Mouse (Mus musculus) heart, embryonic 13.5 days (tissue): ENCODE measurements around the gene Eif4a1. TPM values are rescaled to one million over a fixed set of nuclear protein-coding genes. Genes with fewer than 3 reads are reported as not detected.

Experiments
- ATAC-seq: fragments of 200-750 bp; cut with Nextera tagmentation; 2 replicates; pipeline ENCODE4 v1.8.0; 2017; ENCODE audit warnings: moderate TSS enrichment; ENCODE audit not compliant: insufficient number of reproducible peaks, low FRiP score, low TSS enrichment; ENCODE audit errors: extremely low read depth
- H3K27ac ChIP-seq: fragments of 300-500 bp; sonication (generic); replicated peaks from 2 replicates; pipeline ENCODE4 v1.5.1; 2015; ENCODE audit warnings: moderate library complexity, mild to moderate bottlenecking, inconsistent platforms
- H3K27me3 ChIP-seq: fragments of 300-500 bp; sonication (generic); replicated peaks from 2 replicates; pipeline ENCODE4 v1.6.1; 2015; ENCODE audit warnings: mild to moderate bottlenecking, inconsistent platforms
- H3K36me3 ChIP-seq: fragments of 300-500 bp; sonication (generic); 2 replicates; pipeline ENCODE4 v1.6.1; 2015; ENCODE audit warnings: mild to moderate bottlenecking, inconsistent platforms
- H3K4me1 ChIP-seq: fragments of 300-500 bp; sonication (generic); 2 replicates; pipeline ENCODE4 v1.6.1; 2015; ENCODE audit warnings: inconsistent platforms
- H3K4me2 ChIP-seq: fragments of 300-500 bp; sonication (generic); 2 replicates; pipeline ENCODE4 v1.6.1; 2015; ENCODE audit warnings: inconsistent platforms, mild to moderate bottlenecking, moderate library complexity
- H3K4me3 ChIP-seq: fragments of 300-500 bp; sonication (generic); 2 replicates; pipeline ENCODE4 v1.5.1; 2015; ENCODE audit warnings: moderate library complexity, mild to moderate bottlenecking, inconsistent platforms
- H3K9ac ChIP-seq: fragments of 300-500 bp; sonication (generic); 2 replicates; pipeline ENCODE4 v1.6.1; 2015; ENCODE audit warnings: inconsistent platforms, mild to moderate bottlenecking, moderate library complexity
- H3K9me3 ChIP-seq: fragments of 300-500 bp; sonication (generic); 2 replicates; pipeline ENCODE4 v1.6.1; 2016; ENCODE audit warnings: inconsistent platforms
- WGBS: fragments of 180-500 bp; shearing (Covaris S2); methylation state at CpG from one replicate; pipeline ENCODE4 v1.1.7; 2015; ENCODE audit warnings: mixed read lengths; 5-methylcytosine and 5-hydroxymethylcytosine counted together
- polyA plus RNA-seq: library from polyadenylated mRNA; unstranded; fragments of >200 nt; fragmentation: Nextera tagmentation; extraction: Ambion mirVana; gene quantifications from 2 replicates; pipeline ENCODE4 v1.2.1, GENCODE M21; 2015

The Eif4a1 gene
- polyA plus RNA-seq: 372 and 373 TPM in 2 replicates

- H3K36me3 ChIP-seq: peaks cover 82% of the 10 kb centered on the region
Observed at GRCm38 (mm10) chr11:69672211-69672706, at the start of gene Eif4a1. TSS of gene Eif4a1 (minus strand) at chr11:69672423.

DNA sequence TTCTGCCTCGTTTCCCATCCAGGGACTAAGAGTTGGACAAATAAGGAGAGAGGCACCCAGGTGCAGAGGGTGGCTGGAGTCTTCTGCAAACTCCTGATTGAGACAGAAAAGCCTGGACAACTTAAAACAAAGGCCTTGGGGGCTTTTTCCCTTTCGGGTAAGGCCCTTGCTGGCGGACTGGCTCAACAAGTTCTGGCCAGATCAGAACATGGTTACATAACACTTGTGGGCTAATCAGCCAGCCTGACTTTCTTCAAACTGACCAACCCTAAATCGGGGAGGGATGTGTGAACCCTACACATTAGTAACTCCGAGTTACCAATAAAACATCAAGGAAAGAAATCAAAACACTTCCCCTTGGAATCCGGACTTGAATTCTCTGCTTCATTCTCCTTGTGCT is 48.6 kb upstream of the Eif4a1 start:
- no peak for ATAC-seq

More at GRCm38 (mm10) chr11:69672211-69672706, at the start of gene Eif4a1:
- no peaks in the 10 kb centered on the region for H3K9me3 ChIP-seq
- 0% methylated on average over 36 of the region's 36 CpGs for WGBS
- ATAC-seq: peak; percentile 94
- H3K4me2 ChIP-seq: peak within 1 kb of the TSS; percentile 95
- H3K9ac ChIP-seq: peak within 1 kb of the TSS; percentile 100
- H3K27me3 ChIP-seq: no peaks in the 10 kb centered on the region
- H3K4me1 ChIP-seq: peaks cover 28% of the 10 kb centered on the region
- H3K27ac ChIP-seq: peak within 1 kb of the TSS; percentile 99
- H3K4me3 ChIP-seq: peak within 1 kb of the TSS; percentile 100

DNA sequence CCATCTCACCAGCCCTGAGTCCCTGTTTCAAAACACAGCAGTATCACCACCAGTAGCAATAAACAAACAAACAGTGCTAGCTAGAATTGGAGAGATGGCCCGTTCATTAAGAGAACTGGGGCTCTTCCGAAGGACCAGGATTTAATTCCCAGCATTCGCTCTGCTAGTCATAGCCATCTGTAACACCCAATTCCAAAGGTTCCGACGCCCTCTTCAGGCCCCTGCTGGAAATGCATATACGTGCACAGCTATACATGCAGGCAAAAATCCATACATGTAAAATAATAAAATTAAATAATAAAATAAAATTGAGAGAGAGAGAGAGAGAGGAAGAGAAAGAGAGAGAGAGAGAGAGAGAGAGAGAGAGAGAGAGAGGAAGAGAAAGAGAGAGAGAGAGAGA is 47.2 kb upstream of the Eif4a1 start:
- 67% methylated on average over 6 of the region's 6 CpGs for WGBS
- H3K9me3 ChIP-seq: 0 out of 2 replicates have a peak, but pooled peaks cover 4% of the 10 kb centered on the region

More for the DNA sequence above, 48.6 kb upstream of the Eif4a1 start:
- Histone ChIP-seq H3K4me2 (no peak overlapping the region), H3K27ac (no peak overlapping the region), H3K36me3 (no peaks in the 10 kb centered on the region), H3K9ac (no peak overlapping the region), H3K9me3 (no peaks in the 10 kb centered on the region), H3K4me3 (no peak overlapping the region), H3K4me1 (peaks cover 5% of the 10 kb centered on the region), H3K27me3 (no peaks in the 10 kb centered on the region)
- 72% methylated on average over 6 of the region's 6 CpGs for WGBS

GRCm38 (mm10) chr11:69718661-69719060 is 46.4 kb upstream of the Eif4a1 start:
- Histone ChIP-seq H3K9me3 (0 out of 2 replicates have a peak, but pooled peaks cover 4% of the 10 kb centered on the region), H3K4me1 (peaks cover 14% of the 10 kb centered on the region), H3K36me3 (no peaks in the 10 kb centered on the region), H3K4me2 (peak overlapping the region; percentile 46; the same call in 1 of the 2 replicates), H3K27me3 (no peaks in the 10 kb centered on the region), H3K27ac (no peak overlapping the region), H3K9ac (peak overlapping the region; percentile 58; the same call in 1 of the 2 replicates), H3K4me3 (no peak overlapping the region)
- 26% methylated on average over 15 of the region's 15 CpGs for WGBS
- no peak for ATAC-seq

More for the DNA sequence above, 47.2 kb upstream of the Eif4a1 start:
- H3K27ac ChIP-seq: no peak overlapping the region
- H3K27me3 ChIP-seq: no peaks in the 10 kb centered on the region
- no peak for ATAC-seq
- H3K4me2 ChIP-seq: no peak overlapping the region
- H3K9ac ChIP-seq: no peak overlapping the region
- no peak overlapping the region for H3K4me3 ChIP-seq
- H3K36me3 ChIP-seq: no peaks in the 10 kb centered on the region
- peaks cover 14% of the 10 kb centered on the region for H3K4me1 ChIP-seq

- Histone ChIP-seq H3K36me3 (no peaks in the 10 kb centered on the region), H3K4me3 (no peak overlapping the region), H3K4me1 (peaks cover 14% of the 10 kb centered on the region), H3K27ac (no peak overlapping the region), H3K4me2 (no peak overlapping the region), H3K27me3 (no peaks in the 10 kb centered on the region), H3K9me3 (0 out of 2 replicates have a peak, but pooled peaks cover 4% of the 10 kb centered on the region), H3K9ac (no peak overlapping the region)
- 73% methylated on average over 4 of the region's 4 CpGs for WGBS
- no peak for ATAC-seq
Observed at GRCm38 (mm10) chr11:69716953-69717352, 44.7 kb upstream of the Eif4a1 start.

- no peaks in the 10 kb centered on the region for H3K27me3 ChIP-seq
- 22% methylated on average over 5 of the region's 5 CpGs for WGBS
- no peak overlapping the region; the same call in 1 of the 2 replicates for H3K9ac ChIP-seq
- H3K9me3 ChIP-seq: 0 out of 2 replicates have a peak, but pooled peaks cover 4% of the 10 kb centered on the region
- no peak overlapping the region for H3K27ac ChIP-seq
- H3K36me3 ChIP-seq: no peaks in the 10 kb centered on the region
- H3K4me3 ChIP-seq: no peak overlapping the region
- H3K4me1 ChIP-seq: peaks cover 14% of the 10 kb centered on the region
- peak overlapping the region; percentile 12; the same call in 1 of the 2 replicates for H3K4me2 ChIP-seq
- no peak for ATAC-seq
Observed at GRCm38 (mm10) chr11:69715929-69716328, 43.7 kb upstream of the Eif4a1 start.

- Histone ChIP-seq H3K36me3 (no peaks in the 10 kb centered on the region), H3K27ac (no peak overlapping the region; the same call in 1 of the 2 replicates), H3K9ac (no peak overlapping the region), H3K27me3 (no peaks in the 10 kb centered on the region), H3K4me3 (no peak overlapping the region), H3K4me1 (peaks cover 14% of the 10 kb centered on the region), H3K4me2 (peak overlapping the region; percentile 12; the same call in 1 of the 2 replicates), H3K9me3 (0 out of 2 replicates have a peak, but pooled peaks cover 4% of the 10 kb centered on the region)
- ATAC-seq: no peak
- WGBS: 50% methylated on average over 9 of the region's 9 CpGs
Observed at GRCm38 (mm10) chr11:69715482-69715881, 43.3 kb upstream of the Eif4a1 start.

GRCm38 (mm10) chr11:69714636-69715329 is 42.6 kb upstream of the Eif4a1 start:
- Histone ChIP-seq H3K36me3 (no peaks in the 10 kb centered on the region), H3K27ac (no peak overlapping the region), H3K27me3 (no peaks in the 10 kb centered on the region), H3K4me1 (peaks cover 16% of the 10 kb centered on the region), H3K9me3 (0 out of 2 replicates have a peak, but pooled peaks cover 4% of the 10 kb centered on the region), H3K4me2 (no peak overlapping the region), H3K4me3 (no peak overlapping the region), H3K9ac (no peak overlapping the region)
- WGBS: 69% methylated on average over 18 of the region's 18 CpGs
- ATAC-seq: no peak

DNA sequence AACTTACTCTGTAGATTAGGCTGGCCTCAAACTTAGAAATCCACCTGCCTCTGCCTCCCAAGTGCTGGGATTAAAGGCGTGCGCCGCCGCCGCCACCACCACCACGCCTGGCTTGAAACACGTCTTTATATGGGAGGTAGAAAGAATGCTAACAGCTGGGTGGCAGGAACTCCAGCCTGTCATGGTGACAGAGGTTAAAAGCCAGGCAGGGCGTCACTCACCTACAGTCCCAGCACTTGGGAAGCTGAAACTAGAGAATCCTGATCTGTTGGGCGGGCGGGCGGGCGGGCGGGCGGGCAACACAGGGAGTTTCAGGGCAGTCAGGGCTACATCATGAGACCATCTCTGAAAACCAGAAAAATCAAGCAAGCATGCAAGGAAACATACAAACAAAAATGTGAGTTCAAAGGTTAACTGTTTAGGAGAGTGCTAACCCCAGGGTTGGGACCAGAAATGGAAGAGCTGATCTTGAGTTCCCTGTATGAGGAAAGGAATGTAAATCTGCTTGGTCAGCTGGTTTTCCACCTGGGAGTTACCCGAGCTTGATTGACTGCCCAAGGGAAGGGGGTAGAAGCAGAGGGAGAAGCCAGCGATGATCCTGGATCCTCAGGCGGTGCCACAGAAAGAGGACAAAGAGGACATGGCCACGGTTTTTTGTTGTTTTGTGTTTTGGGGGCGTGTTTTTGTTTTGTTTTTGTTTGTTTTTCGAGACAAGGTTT is 40.9 kb upstream of the Eif4a1 start:
- no peak overlapping the region for H3K4me3 ChIP-seq
- 76% methylated on average over 20 of the region's 20 CpGs for WGBS
- peaks cover 21% of the 10 kb centered on the region for H3K4me1 ChIP-seq
- no peak overlapping the region for H3K4me2 ChIP-seq
- ATAC-seq: no peak
- H3K27me3 ChIP-seq: no peaks in the 10 kb centered on the region
- H3K27ac ChIP-seq: no peak overlapping the region
- H3K36me3 ChIP-seq: no peaks in the 10 kb centered on the region
- 0 out of 2 replicates have a peak, but pooled peaks cover 4% of the 10 kb centered on the region for H3K9me3 ChIP-seq
- H3K9ac ChIP-seq: no peak overlapping the region

DNA sequence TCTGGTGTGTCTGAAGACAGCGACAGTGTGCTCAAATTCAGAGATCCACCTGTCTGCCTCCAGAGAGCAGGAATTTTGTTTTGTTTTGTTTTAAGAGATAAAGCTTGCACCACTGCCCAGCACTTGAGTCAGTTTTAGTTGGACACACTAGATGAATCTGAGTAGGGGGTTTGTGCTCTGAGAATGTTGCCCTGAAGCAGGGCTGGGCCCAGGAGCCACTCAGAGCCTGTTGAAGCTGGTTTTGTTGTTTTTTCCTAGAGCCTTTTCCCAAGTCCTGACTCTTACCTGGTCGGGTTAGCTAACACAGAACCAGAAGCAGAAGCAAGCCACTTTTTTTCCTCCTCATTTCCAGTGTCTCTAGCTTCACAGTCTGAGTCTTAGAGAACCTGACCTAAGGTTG is 38.9 kb upstream of the Eif4a1 start:
- Histone ChIP-seq H3K9me3 (0 out of 2 replicates have a peak, but pooled peaks cover 4% of the 10 kb centered on the region), H3K27ac (no peak overlapping the region), H3K9ac (no peak overlapping the region), H3K4me2 (no peak overlapping the region), H3K36me3 (no peaks in the 10 kb centered on the region), H3K27me3 (no peaks in the 10 kb centered on the region), H3K4me3 (no peak overlapping the region), H3K4me1 (peaks cover 24% of the 10 kb centered on the region)
- 67% methylated on average over 2 of the region's 2 CpGs for WGBS
- no peak for ATAC-seq

DNA sequence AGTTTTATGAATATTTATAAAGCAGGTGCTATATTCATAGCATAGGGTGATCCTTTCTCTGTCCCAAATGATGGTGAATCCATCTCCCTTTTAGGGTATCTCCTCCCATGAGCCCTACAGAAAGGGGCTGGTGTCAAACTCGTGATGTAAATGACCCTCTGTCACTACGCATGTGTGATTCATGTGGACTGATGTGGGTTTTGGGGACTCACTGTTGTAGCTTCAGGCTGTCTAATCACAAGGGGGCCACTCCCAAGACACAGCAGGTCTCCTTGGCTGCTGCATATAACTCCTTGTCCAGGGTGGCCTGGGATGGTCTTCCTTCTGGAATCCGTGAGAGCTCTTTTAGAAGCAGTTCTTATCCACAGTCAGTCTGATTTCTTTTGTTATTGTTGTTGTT is 38.2 kb upstream of the Eif4a1 start:
- Histone ChIP-seq H3K9me3 (0 out of 2 replicates have a peak, but pooled peaks cover 2% of the 10 kb centered on the region), H3K9ac (no peak overlapping the region), H3K4me2 (no peak overlapping the region), H3K4me3 (no peak overlapping the region), H3K4me1 (peaks cover 18% of the 10 kb centered on the region), H3K36me3 (no peaks in the 10 kb centered on the region), H3K27me3 (no peaks in the 10 kb centered on the region), H3K27ac (no peak overlapping the region)
- WGBS: 73% methylated on average over 3 of the region's 3 CpGs
- ATAC-seq: no peak
